Comparison of ENCODE assay signal across 8 mouse cellular contexts in the genomic region with DNA sequence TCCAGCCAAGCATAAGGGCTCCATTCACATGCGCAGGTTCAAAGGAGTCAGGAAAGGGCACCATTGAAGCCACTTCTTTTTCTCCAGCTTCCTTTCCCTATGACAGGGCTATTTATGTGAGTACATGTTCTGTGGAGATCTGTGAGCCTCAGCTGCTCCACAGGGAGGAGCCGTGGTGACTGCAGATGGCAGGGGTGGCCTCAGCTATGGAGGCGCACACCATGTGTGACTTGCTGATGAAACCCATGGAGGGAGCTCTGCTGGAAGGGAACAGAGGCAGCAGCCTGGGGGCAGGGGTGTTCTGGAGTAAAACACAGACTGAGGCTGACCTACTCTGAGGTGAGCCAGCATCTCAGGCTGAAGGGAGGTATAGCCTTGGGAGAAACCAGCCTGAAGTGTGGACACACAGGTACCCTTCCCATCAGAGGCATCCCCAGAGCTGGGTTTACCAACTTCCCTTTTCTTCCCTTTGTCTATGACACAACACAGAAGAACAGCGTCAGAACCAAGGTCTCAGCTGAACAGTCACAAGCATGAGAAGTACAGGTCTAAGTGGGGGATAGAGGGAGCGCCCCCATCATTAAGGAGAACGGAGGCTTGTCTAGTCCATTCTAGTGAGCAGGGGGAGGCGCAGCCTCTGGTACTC. TPM values are rescaled to one million over a fixed set of nuclear protein-coding genes. Genes with fewer than 3 reads are reported as not detected.
DNase-seq lines count a peak whose midpoint lies in the region; ATAC-seq and TF ChIP-seq lines count a peak whose summit lies in the region.

No protein-coding gene starts in this region.

- in situ Hi-C loops in ES-E14 (cut with MboI; ENCODE audit: low sequenced_read_pairs in 2 of 2, unreplicated experiment in 2 of 2), result no loop called here

- peak overlapping the region; percentile 88 for H3K27ac ChIP-seq in heart, embryonic 12.5 days (ENCODE audit: poor library complexity, severe bottlenecking)
- peak overlapping the region; percentile 64; the same call in 1 of the 2 replicates for H3K27ac ChIP-seq in ES-E14 (ENCODE audit: insufficient read depth, low read depth, low read length, poor library complexity, severe bottlenecking)
- H3K27ac ChIP-seq in hindbrain, embryonic 11.5 days (ENCODE audit: low read depth, low read length), result peak overlapping the region; percentile 98
- H3K27ac ChIP-seq in lung, postnatal 0 days (ENCODE audit: low read length), result peak overlapping the region; percentile 79
- peak overlapping the region; percentile 93 for H3K27ac ChIP-seq in stomach, embryonic 16.5 days (ENCODE audit: low read length)

- no peak for DNase-seq in heart, adult 11 months
- DNase-seq in ES-E14 (ENCODE audit: low read depth, low spot score), result no peak
- DNase-seq in hindbrain, embryonic 11.5 days (ENCODE audit: low spot score), result no peak
- DNase-seq in lung, postnatal 0 days (ENCODE audit: low spot score), result peak; percentile 46
- DNase-seq in adrenal gland, postnatal 14 days, result no peak
- DNase-seq in right cerebral cortex, postnatal 25 days, result no peak

- no peaks in the 10 kb centered on the region for H3K27me3 ChIP-seq in heart, embryonic 12.5 days (replicated peaks)
- no peaks in the 10 kb centered on the region for H3K27me3 ChIP-seq in hindbrain, embryonic 11.5 days (ENCODE audit: control insufficient read depth, insufficient read depth, low read length)
- H3K27me3 ChIP-seq in lung, postnatal 0 days (replicated peaks; ENCODE audit: insufficient read depth, low read length), result no peaks in the 10 kb centered on the region
- H3K27me3 ChIP-seq in stomach, embryonic 16.5 days (ENCODE audit: control insufficient read depth, insufficient read depth, low read length), result no peaks in the 10 kb centered on the region

- no peak for TF ChIP-seq EP300 in lung, postnatal 0 days (IDR thresholded peaks at IDR 0.05)

- 75% methylated on average over 7 of the region's 7 CpGs for WGBS in heart, embryonic 12.5 days
- 66% methylated on average over 7 of the region's 7 CpGs for WGBS in hindbrain, embryonic 11.5 days
- WGBS in lung, postnatal 0 days, result 73% methylated on average over 7 of the region's 7 CpGs
- 81% methylated on average over 7 of the region's 7 CpGs for WGBS in stomach, embryonic 16.5 days

- peaks cover 85% of the 10 kb centered on the region for H3K4me1 ChIP-seq in heart, embryonic 12.5 days (replicated peaks)
- H3K4me1 ChIP-seq in ES-E14 (ENCODE audit: control insufficient read depth in 2 of 2, insufficient read depth in 2 of 2, low read length in 2 of 2, poor library complexity in 1 of 2), result peaks cover 11 to 43% of the 10 kb centered on the region in 2 experiments
- H3K4me1 ChIP-seq in hindbrain, embryonic 11.5 days (replicated peaks; ENCODE audit: control insufficient read depth, insufficient read depth, low read length), result peaks cover 42% of the 10 kb centered on the region
- H3K4me1 ChIP-seq in lung, postnatal 0 days (ENCODE audit: insufficient read depth, low read depth, low read length), result peaks cover 45% of the 10 kb centered on the region
- H3K4me1 ChIP-seq in stomach, embryonic 16.5 days (ENCODE audit: control insufficient read depth, insufficient read depth, low read length), result peaks cover 52% of the 10 kb centered on the region

- peak overlapping the region; percentile 66 for H3K9ac ChIP-seq in heart, embryonic 12.5 days
- H3K9ac ChIP-seq in ES-E14 (ENCODE audit: insufficient read depth, low read depth, low read length, poor library complexity, severe bottlenecking), result no peak overlapping the region
- H3K9ac ChIP-seq in hindbrain, embryonic 11.5 days (ENCODE audit: low read depth, low read length), result peak overlapping the region; percentile 12
- no peak overlapping the region for H3K9ac ChIP-seq in lung, postnatal 0 days (replicated peaks; ENCODE audit: low read depth)
- peak overlapping the region; percentile 29; the same call in 1 of the 2 replicates for H3K9ac ChIP-seq in stomach, embryonic 16.5 days (ENCODE audit: low read length)

- H3K4me3 ChIP-seq in heart, embryonic 12.5 days, result no peak overlapping the region
- H3K4me3 ChIP-seq in ES-E14 (ENCODE audit: insufficient read depth in 1 of 2, low read depth in 1 of 2, low read length in 2 of 2, poor library complexity in 1 of 2, severe bottlenecking in 1 of 2), result no peak overlapping the region
- H3K4me3 ChIP-seq in hindbrain, embryonic 11.5 days (ENCODE audit: low read depth, low read length), result no peak overlapping the region
- H3K4me3 ChIP-seq in lung, postnatal 0 days (ENCODE audit: low read depth, low read length), result no peak overlapping the region
- H3K4me3 ChIP-seq in stomach, embryonic 16.5 days (replicated peaks; ENCODE audit: low read length), result no peak overlapping the region

- no peak overlapping the region for H3K4me2 ChIP-seq in heart, embryonic 12.5 days
- no peak overlapping the region for H3K4me2 ChIP-seq in hindbrain, embryonic 11.5 days (replicated peaks; ENCODE audit: low read depth, low read length)
- H3K4me2 ChIP-seq in lung, postnatal 0 days (replicated peaks; ENCODE audit: low read depth, low read length), result no peak overlapping the region
- H3K4me2 ChIP-seq in stomach, embryonic 16.5 days (ENCODE audit: low read depth, low read length), result no peak overlapping the region

- H3K9me3 ChIP-seq in heart, embryonic 12.5 days (replicated peaks), result no peaks in the 10 kb centered on the region
- no peaks in the 10 kb centered on the region for H3K9me3 ChIP-seq in ES-E14 (ENCODE audit: control insufficient read depth, insufficient read depth, low read depth, low read length)
- no peaks in the 10 kb centered on the region for H3K9me3 ChIP-seq in hindbrain, embryonic 11.5 days (ENCODE audit: control insufficient read depth, low read length)
- no peaks in the 10 kb centered on the region for H3K9me3 ChIP-seq in lung, postnatal 0 days (ENCODE audit: low read length)
- no peaks in the 10 kb centered on the region for H3K9me3 ChIP-seq in stomach, embryonic 16.5 days (replicated peaks; ENCODE audit: control insufficient read depth, low read length)

- peak; percentile 39 for TF ChIP-seq CTCF in lung, postnatal 0 days (IDR thresholded peaks at IDR 0.05)

- no peak for ATAC-seq in heart, embryonic 12.5 days (ENCODE audit: insufficient number of reproducible peaks, low FRiP score)
- no peak for ATAC-seq in hindbrain, embryonic 11.5 days (ENCODE audit: low FRiP score)
- no peak for ATAC-seq in lung, postnatal 0 days
- no peak for ATAC-seq in stomach, embryonic 16.5 days (ENCODE audit: insufficient read depth, low FRiP score)

- H3K36me3 ChIP-seq in heart, embryonic 12.5 days, result peaks cover 23% of the 10 kb centered on the region
- H3K36me3 ChIP-seq in ES-E14 (ENCODE audit: control insufficient read depth, insufficient read depth, low read length, poor library complexity, severe bottlenecking), result peaks cover 15% of the 10 kb centered on the region; the same call in 1 of the 2 replicates
- no peaks in the 10 kb centered on the region for H3K36me3 ChIP-seq in hindbrain, embryonic 11.5 days (ENCODE audit: control insufficient read depth, insufficient read depth, low read length)
- H3K36me3 ChIP-seq in lung, postnatal 0 days (ENCODE audit: insufficient read depth, low read length), result peaks cover 12% of the 10 kb centered on the region; the same call in 1 of the 2 replicates
- peaks cover 11% of the 10 kb centered on the region; the same call in 1 of the 2 replicates for H3K36me3 ChIP-seq in stomach, embryonic 16.5 days (ENCODE audit: control insufficient read depth, insufficient read depth, low read length)

TF ChIP-seq in ES-E14, 5 proteins besides CTCF, POLR2A, EP300 and RAD21:
- TF ChIP-seq ZC3H11A (IDR thresholded peaks at IDR 0.05; ENCODE audit: borderline replicate concordance, low read depth, low read length) (no peak), HCFC1 (IDR thresholded peaks at IDR 0.05; ENCODE audit: borderline replicate concordance, insufficient read depth, low read length) (no peak), CHD2 (IDR thresholded peaks at IDR 0.05; ENCODE audit: low read depth, low read length) (no peak), MAFK (IDR thresholded peaks at IDR 0.05; ENCODE audit: insufficient read depth, low read depth, low read length) (no peak), ZNF384 (IDR thresholded peaks at IDR 0.05; ENCODE audit: low read depth, low read length) (no peak)

RNA-seq across cellular contexts. Expression of a gene that starts 36.5 kb away (rescaled TPM):
- 137 and 141 TPM in 2 replicates for polyA plus RNA-seq in heart, embryonic 12.5 days (2016; fragmentation: Nextera tagmentation; extraction: Ambion mirVana)
- 150 TPM in 2 replicates for total RNA-seq in ES-E14 (2012; rRNA removed)
- polyA plus RNA-seq in hindbrain, embryonic 11.5 days (2014; fragmentation: Nextera tagmentation; extraction: Ambion mirVana), result 192 and 230 TPM in 2 replicates
- polyA plus RNA-seq in lung, postnatal 0 days (2015; fragmentation: Nextera tagmentation; extraction: Ambion mirVana), result 102 and 115 TPM in 2 replicates
- 145 and 159 TPM in 2 replicates for polyA plus RNA-seq in stomach, embryonic 16.5 days (2015; fragmentation: Nextera tagmentation; extraction: Ambion mirVana)
- 52.9 and 58.0 TPM in 2 replicates for total RNA-seq in adrenal gland, postnatal 14 days (2021)

RNA-seq across cellular contexts. Expression of a gene that starts 39.6 kb away (rescaled TPM):
- polyA plus RNA-seq in heart, embryonic 12.5 days (2016; fragmentation: Nextera tagmentation; extraction: Ambion mirVana), result 0.51 and 0.72 TPM in 2 replicates
- total RNA-seq in ES-E14 (2012; rRNA removed), result 0.31 and 1.3 TPM in 2 replicates
- 0.96 and 1.0 TPM in 2 replicates for polyA plus RNA-seq in hindbrain, embryonic 11.5 days (2014; fragmentation: Nextera tagmentation; extraction: Ambion mirVana)
- 14.6 and 15.1 TPM in 2 replicates for polyA plus RNA-seq in lung, postnatal 0 days (2015; fragmentation: Nextera tagmentation; extraction: Ambion mirVana)
- polyA plus RNA-seq in stomach, embryonic 16.5 days (2015; fragmentation: Nextera tagmentation; extraction: Ambion mirVana), result 7.3 and 9.1 TPM in 2 replicates
- total RNA-seq in adrenal gland, postnatal 14 days (2021), result 4.1 and 16.3 TPM in 2 replicates

Comparison
In these comparisons a context has a peak if more than half of its experiments do, and no peak if none do; other contexts are left out.
1. H3K9ac ChIP-seq: peak in heart, embryonic 12.5 days (single experiment), hindbrain, embryonic 11.5 days (single experiment) and stomach, embryonic 16.5 days (single experiment); none in ES-E14 (single experiment) and lung, postnatal 0 days (single experiment).
2. Peak in every context shown above with its lines, with median percentiles within 50 percentile points of each other: H3K27ac ChIP-seq.